Mouse (Mus musculus) brain, embryonic 14.5 days (tissue): ENCODE data around the gene 9130213A22Rik. TPM values are rescaled to one million over a fixed set of nuclear protein-coding genes. Genes with fewer than 3 reads are reported as not detected.
"Not testable (repeated sequence)": the region's sequence is repeated elsewhere in the genome, so short reads cannot be mapped to it uniquely, and the experiment has no call there.

Experiments
- DNase-seq: peaks from one replicate; pipeline ENCODE4 v3.0.0-alpha.2; 2011; ENCODE audit warnings: low read depth
- CTCF ChIP-seq: fragments of 200-500 bp; IDR thresholded peaks from 2 replicates; pipeline ENCODE4 v1.5.1; 2012; ENCODE audit warnings: inconsistent platforms, mild to moderate bottlenecking, moderate library complexity, borderline replicate concordance; ENCODE audit not compliant: insufficient read depth, insufficient read length; ENCODE audit errors: extremely low read depth
- POLR2A ChIP-seq: fragments of 200-500 bp; IDR thresholded peaks from 2 replicates; pipeline ENCODE4 v1.6.1; 2012; ENCODE audit warnings: mild to moderate bottlenecking, inconsistent platforms, borderline replicate concordance; ENCODE audit not compliant: poor library complexity, insufficient read depth, insufficient read length, severe bottlenecking; ENCODE audit errors: extremely low read depth
- polyA plus RNA-seq: library from polyadenylated mRNA; depleted of rRNA; stranded (reverse); fragments of >200 nt; gene quantifications from 2 replicates; pipeline ENCODE4 v1.2.3, GENCODE M21; 2012

Gene 9130213A22Rik
- polyA plus RNA-seq, 1 experiment, result 0.33 TPM

DNA sequence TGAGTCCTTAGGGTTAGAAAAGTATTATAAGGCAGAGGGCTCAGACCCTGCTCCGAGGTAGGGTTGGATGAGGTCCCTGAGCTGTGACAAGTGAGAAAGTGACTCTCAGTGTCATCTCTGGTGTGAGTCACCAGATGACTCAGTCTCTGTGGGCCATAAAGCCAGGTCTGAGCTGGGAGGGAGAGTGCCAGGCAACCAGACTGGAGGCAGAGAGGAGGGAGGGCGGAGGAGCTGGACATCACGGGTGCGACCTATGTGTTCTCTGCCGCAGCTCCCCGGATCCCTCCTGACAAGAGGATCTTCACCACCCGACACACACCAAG lies 20.0 kb downstream of the 9130213A22Rik start:
- TF ChIP-seq POLR2A (no peak), CTCF (no peak)
- no peak for DNase-seq

GRCm38 (mm10) chr11:69101604-69102402 lies 20.6 kb downstream of the 9130213A22Rik start:
- TF ChIP-seq CTCF, result no peak
- no peak for TF ChIP-seq POLR2A
- no peak for DNase-seq

GRCm38 (mm10) chr11:69100639-69101360 lies 21.6 kb downstream of the 9130213A22Rik start:
- no peak for TF ChIP-seq CTCF
- TF ChIP-seq POLR2A, result no peak
- DNase-seq, result no peak

- DNase-seq, result peak; percentile 94
- TF ChIP-seq POLR2A (no peak), CTCF (0 out of 2 replicates have a peak, but pooled peaks have one; percentile 6)
Measured at GRCm38 (mm10) chr11:69099915-69100345, 22.5 kb downstream of the 9130213A22Rik start.

GRCm38 (mm10) chr11:69099177-69099914 lies 23.0 kb downstream of the 9130213A22Rik start:
- TF ChIP-seq CTCF (no peak), POLR2A (no peak)
- peak; percentile 69 for DNase-seq

DNA sequence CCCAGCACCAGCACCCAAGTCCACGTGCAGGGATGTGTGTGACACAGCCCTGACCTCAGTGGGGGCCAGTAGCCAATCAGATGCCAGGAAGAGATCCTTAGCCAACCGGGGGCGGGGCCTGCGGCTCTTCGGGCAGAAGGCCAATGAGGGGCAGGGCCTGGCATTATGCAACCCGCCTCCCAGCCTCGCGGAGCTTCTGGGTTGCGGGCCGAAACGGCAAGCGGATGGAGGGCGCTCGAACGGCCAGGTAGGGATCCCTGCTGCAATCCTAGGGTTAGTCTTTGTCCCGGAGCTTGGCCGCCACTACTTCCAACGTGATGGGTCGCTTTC lies 23.7 kb downstream of the 9130213A22Rik start:
- TF ChIP-seq POLR2A (peak; percentile 16; the same call in 1 of the 2 replicates), CTCF (no peak)
- DNase-seq, result peak; percentile 95

- TF ChIP-seq CTCF (no peak), POLR2A (no peak)
- DNase-seq, result no peak
Measured at GRCm38 (mm10) chr11:69098039-69098761, 24.2 kb downstream of the 9130213A22Rik start.

DNA sequence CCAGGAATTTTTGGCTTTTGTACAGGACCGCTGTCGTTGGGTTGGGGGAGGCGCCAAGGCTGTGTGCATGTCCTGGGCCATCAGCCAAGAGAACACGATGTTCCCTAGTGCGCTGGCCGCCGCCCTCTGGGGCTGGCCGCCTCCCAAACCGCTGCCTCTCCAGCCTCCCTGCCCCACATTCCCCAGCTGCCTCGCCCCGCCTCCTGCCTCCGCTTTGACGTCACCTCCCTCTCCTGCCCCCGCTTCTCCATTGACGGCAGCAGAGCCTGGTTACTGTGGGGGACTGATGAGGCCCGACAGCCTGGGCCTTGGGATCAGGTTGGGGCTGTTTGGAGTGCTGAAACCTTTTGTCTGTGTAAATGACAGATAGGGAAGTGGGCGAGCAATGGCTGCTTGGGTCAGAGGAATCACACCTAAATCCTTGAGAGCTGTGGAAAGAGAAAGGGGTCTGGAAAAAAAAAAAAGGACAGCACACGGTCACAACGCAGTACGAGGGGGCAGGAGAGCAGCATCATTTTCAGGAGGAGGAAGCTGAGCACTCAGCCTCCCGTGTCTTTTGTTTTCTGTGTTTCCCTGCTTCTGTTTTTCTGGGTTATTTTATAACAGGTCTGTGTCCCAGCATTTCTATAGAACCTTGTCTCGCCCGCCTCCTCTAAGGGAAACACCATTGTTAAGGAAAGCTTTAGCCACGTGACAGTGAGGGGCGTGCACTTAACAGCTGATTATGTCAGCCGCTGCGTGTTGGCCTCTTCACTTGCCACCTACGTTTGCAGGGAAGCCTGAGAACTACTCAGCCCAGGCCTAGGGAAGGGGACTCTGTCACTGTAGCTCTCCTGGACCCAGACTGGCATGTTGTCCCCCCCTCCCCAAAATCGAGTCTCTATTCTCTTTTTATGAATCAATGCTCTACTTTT lies 25.1 kb downstream of the 9130213A22Rik start:
- no peak for TF ChIP-seq POLR2A
- no peak for TF ChIP-seq CTCF
- peak; percentile 95 for DNase-seq

DNA sequence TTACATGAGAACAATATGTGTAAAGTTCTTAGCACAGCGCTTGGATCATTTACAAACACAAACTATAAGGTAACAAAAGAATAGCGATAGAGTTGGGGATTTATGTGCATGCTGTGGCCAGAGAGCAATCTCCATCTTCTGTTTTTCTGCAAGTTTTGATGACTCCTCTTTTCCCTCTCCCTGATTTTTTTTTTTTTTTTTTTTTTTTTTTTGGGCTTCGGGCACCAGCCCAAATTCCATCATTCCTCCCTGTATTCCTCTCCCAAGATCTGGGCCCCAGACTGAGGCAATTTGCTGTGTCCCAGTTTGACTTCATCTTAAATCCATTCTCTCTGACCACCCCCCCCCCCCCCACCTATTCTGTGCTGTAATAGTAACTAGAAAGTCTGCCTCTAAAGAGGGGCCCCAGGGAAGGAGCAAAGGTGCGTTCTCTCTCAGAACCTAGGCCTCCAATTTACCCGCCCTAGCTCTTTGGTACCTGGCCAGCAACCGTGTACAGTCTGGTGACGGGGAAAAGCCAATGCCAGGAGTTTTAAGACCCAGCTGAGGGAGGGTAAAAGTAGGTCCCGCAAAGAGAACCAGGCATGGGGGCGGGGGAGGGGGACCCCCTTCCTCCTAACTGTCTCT lies 25.9 kb downstream of the 9130213A22Rik start:
- DNase-seq, result no peak
- TF ChIP-seq CTCF (no peak), POLR2A (no peak)

DNA sequence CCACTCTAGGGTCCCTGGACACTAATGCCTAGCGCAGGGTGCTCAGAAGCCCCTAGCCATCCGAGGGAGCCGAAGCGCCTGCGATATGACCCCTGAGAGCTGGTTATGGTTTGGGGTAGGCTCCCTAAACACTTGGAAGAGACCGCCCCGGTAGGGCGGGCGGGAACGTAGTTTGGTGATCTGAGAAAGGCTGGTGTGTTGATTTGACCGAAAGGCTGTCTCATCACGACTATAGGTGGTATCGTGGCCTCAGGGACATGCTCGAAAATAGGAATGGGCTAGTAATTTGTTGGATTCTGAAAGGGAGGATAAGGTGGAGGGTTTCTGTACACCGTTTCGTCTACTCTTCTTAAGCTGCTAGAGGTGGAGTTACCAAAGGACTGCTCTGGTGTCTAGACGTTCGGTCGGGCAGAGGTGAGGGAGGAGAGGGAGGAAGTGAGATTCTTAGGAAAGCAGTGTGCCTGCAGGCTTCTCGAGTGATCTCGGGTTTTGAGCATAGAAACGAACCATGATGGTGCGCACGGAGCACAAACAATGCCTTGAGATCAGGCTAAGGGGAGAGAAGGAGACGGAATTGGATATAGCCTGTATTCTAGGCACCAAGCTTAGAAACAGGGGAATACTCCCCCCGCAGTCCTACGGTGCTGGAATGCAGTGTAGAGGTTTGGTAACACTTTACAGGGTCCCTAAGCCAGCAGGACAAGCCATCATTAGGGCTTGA lies 26.7 kb downstream of the 9130213A22Rik start:
- TF ChIP-seq CTCF, result no peak
- TF ChIP-seq POLR2A, result no peak
- DNase-seq, result peak; percentile 11

DNA sequence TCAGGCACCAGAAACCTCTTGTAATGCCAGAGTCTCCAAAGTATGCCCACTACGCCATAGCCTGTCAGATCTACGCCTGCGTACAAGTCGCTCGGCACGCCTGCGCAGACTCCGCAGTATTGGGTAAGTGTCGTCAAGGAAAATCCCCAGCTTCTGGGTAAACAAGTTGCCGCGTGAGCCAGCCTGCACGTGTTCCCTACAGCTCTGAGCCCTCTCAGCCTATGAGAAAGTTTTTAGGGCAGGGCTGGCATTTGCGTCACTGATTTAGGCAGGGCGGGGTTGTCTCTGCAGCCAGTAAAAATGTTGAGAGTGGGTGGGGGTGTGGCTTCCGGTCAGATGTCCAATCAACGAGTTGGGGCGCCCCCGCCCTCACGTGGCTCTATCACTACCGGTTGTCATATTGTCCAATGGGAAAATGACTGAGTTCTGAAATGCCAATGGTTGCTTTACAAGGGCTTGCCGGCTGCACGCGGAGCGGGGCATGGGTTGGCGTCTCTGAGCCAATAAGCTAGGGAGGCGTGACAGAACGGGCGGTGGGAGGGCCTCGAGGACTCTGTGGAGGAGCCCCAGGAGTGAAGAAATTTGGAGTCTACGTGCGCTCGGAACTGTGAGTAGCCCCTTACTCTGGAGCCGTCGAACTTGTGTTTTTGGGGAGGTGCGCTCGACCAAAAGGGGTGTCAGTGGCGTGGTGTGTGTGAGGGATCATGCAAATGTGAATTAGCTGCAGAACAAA lies 27.5 kb downstream of the 9130213A22Rik start, which contains the start of gene Per1:
Gene Per1, plus strand, starts transcription at position 521 of the 733 bp plus-strand sequence.
- TF ChIP-seq CTCF, result no peak
- no peak for TF ChIP-seq POLR2A
- peak; percentile 100 for DNase-seq

- not testable (repeated sequence) for DNase-seq
Measured at GRCm38 (mm10) chr11:69093856-69094255, 28.5 kb downstream of the 9130213A22Rik start.
